Mouse (Mus musculus) lung, postnatal 0 days (tissue): ENCODE measurements around the gene Gnpnat1. TPM values are rescaled to one million over a fixed set of nuclear protein-coding genes. Genes with fewer than 3 reads are reported as not detected.

Source experiments
- ATAC-seq: fragments of 200-750 bp; cut with Nextera tagmentation; 2 replicates; pipeline ENCODE4 v1.8.0; 2017; ENCODE audit warnings: moderate library complexity
- DNase-seq: peaks from one replicate; pipeline ENCODE4 v3.0.0-alpha.2; 2016; ENCODE audit warnings: low spot score
- H3K27ac ChIP-seq: fragments of 300-500 bp; sonication (generic); 2 replicates; pipeline ENCODE4 v1.5.1; 2014; ENCODE audit warnings: antibody characterized with exemption, mild to moderate bottlenecking, low read length, mixed read lengths
- H3K27me3 ChIP-seq: fragments of 300-500 bp; sonication (generic); replicated peaks from 2 replicates; pipeline ENCODE4 v1.6.1; 2014; ENCODE audit warnings: low read length, mixed read lengths; ENCODE audit not compliant: insufficient read depth
- H3K36me3 ChIP-seq: fragments of 300-500 bp; sonication (generic); 2 replicates; pipeline ENCODE4 v1.6.1; 2014; ENCODE audit warnings: low read length, mixed read lengths; ENCODE audit not compliant: insufficient read depth
- H3K4me1 ChIP-seq: fragments of 300-500 bp; sonication (generic); 2 replicates; pipeline ENCODE4 v1.6.1; 2014; ENCODE audit warnings: antibody characterized with exemption, low read depth, low read length, mixed read lengths; ENCODE audit not compliant: insufficient read depth
- H3K4me2 ChIP-seq: fragments of 300-500 bp; sonication (generic); replicated peaks from 2 replicates; pipeline ENCODE4 v1.6.1; 2014; ENCODE audit warnings: low read depth, mild to moderate bottlenecking, low read length, moderate library complexity, mixed read lengths
- H3K4me3 ChIP-seq: fragments of 300-500 bp; sonication (generic); 2 replicates; pipeline ENCODE4 v1.5.1; 2014; ENCODE audit warnings: low read depth, low read length
- H3K9ac ChIP-seq: fragments of 300-500 bp; sonication (generic); replicated peaks from 2 replicates; pipeline ENCODE4 v1.6.1; 2014; ENCODE audit warnings: low read depth, mild to moderate bottlenecking
- H3K9me3 ChIP-seq: fragments of 300-500 bp; sonication (generic); 2 replicates; pipeline ENCODE4 v1.6.1; 2016; ENCODE audit warnings: low read length, mixed read lengths
- CTCF ChIP-seq: IDR thresholded peaks from 2 replicates; pipeline ENCODE4 v1.5.1; 2016; ENCODE audit warnings: antibody characterized with exemption, mild to moderate bottlenecking
- EP300 ChIP-seq: IDR thresholded peaks from 2 replicates; pipeline ENCODE4 v1.6.1; 2016; ENCODE audit warnings: antibody characterized with exemption, mild to moderate bottlenecking, control low read depth
- WGBS: fragments of 180-500 bp; shearing (Covaris S2); extraction: QIAGEN DNeasy Blood & Tissue Kit; methylation state at CpG from one replicate; pipeline ENCODE4 v1.1.7; 2014; 5-methylcytosine and 5-hydroxymethylcytosine counted together
- polyA plus RNA-seq: library from polyadenylated mRNA; unstranded; fragments of >200 nt; fragmentation: Nextera tagmentation; extraction: Ambion mirVana; gene quantifications from 2 replicates; pipeline ENCODE4 v1.2.1, GENCODE M21; 2015

The Gnpnat1 gene
- polyA plus RNA-seq, 1 experiment from 2014 or later: 33.9 TPM

DNA sequence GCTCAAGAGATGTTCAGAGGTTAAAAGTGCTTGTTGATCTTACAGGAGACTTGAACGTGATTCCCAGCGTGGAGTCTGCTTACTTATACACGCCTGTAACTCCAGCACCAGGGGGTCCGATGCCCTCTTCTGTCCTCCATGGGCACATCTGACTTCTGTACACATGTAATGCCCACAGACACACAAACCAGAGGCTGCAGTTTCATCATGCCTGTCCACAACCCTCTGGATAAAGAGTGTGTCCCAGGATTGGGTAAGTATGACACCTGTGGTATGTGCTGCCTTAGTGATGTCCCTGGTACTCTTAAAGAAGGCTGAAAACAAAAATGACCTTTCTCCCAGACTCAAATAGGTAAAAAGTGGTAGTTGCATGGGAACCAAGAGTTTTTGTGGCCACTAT is 14.6 kb upstream of the Gnpnat1 start:
- Histone ChIP-seq H3K4me3 (no peak overlapping the region), H3K27me3 (no peaks in the 10 kb centered on the region), H3K9ac (no peak overlapping the region), H3K4me2 (no peak overlapping the region), H3K27ac (no peak overlapping the region), H3K4me1 (no peaks in the 10 kb centered on the region), H3K9me3 (no peaks in the 10 kb centered on the region), H3K36me3 (no peaks in the 10 kb centered on the region)
- TF ChIP-seq EP300 (no peak), CTCF (no peak)
- DNase-seq (no peak), ATAC-seq (no peak)
- 66% methylated on average over 4 of the region's 4 CpGs for WGBS

DNA sequence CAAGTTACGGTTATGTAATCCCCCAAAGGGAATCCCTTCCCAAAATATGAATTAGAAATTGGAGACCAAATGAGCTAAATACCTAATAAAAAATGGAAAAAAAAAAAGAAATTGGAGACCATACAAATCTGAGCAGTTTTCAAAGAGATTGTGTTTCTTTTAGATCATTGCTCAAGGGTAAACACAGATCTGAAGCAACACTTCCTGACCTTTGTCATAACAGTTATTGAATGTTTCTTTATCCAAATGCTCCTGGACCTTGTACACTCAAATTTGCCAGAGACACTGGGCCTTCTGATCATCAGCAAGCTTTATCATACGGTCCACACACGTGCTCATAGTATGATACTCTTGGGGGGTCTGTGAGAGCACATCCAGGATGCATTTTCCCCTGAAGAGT is 13.8 kb upstream of the Gnpnat1 start:
- Histone ChIP-seq H3K4me3 (no peak overlapping the region), H3K36me3 (no peaks in the 10 kb centered on the region), H3K27ac (no peak overlapping the region), H3K9me3 (no peaks in the 10 kb centered on the region), H3K27me3 (no peaks in the 10 kb centered on the region), H3K4me1 (no peaks in the 10 kb centered on the region), H3K9ac (no peak overlapping the region), H3K4me2 (no peak overlapping the region)
- no peak for ATAC-seq
- WGBS: 54% methylated on average over 3 of the region's 3 CpGs
- TF ChIP-seq EP300 (no peak), CTCF (no peak)
- DNase-seq: peak; percentile 32

DNA sequence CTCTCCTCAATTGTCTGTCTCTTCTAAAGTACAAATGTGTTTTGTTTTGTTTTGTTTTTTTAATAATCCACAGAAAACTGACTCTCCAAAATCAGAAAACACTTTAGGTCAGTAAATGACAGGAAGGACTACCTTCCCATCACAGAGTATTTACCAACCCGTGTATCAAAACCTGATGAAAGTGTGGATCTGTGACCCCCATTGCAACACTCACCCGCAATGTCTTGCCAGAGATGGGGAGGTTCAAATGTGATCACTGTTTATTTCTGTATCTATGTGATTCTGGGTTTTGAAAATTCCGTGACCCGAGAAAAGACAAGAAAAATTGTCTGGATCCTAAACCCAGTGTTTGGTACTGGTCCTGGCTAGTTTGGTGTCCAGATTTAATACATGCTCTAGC is 11.6 kb upstream of the Gnpnat1 start:
- Histone ChIP-seq H3K27me3 (no peaks in the 10 kb centered on the region), H3K9me3 (no peaks in the 10 kb centered on the region), H3K4me3 (no peak overlapping the region), H3K27ac (no peak overlapping the region), H3K36me3 (no peaks in the 10 kb centered on the region), H3K4me2 (no peak overlapping the region), H3K9ac (no peak overlapping the region), H3K4me1 (no peaks in the 10 kb centered on the region)
- ATAC-seq (no peak), DNase-seq (no peak)
- WGBS: 78% methylated on average over 4 of the region's 4 CpGs
- TF ChIP-seq EP300: no peak
- TF ChIP-seq CTCF: no peak

DNA sequence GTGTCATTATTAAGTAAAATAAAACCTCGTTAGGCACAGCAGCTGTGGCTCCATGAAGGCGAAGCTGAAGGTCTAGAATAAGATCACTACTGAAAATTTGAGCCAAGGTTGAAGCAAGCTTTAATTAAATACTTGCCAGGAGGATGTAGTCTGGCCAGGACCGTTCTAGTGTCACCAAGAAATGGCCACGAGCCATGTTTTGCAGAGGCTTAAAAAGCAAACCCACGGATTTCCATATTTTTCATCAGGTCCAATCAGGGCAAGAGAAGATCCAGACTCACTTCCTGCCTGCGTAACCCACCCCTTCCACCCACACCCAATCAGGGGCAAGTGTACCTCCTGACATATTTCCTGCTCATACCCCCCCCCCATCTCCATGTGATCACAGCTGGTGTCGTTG is 1.1 kb downstream of the Gnpnat1 start:
- 72% methylated on average over 7 of the region's 7 CpGs for WGBS
- DNase-seq (no peak), ATAC-seq (no peak)
- Histone ChIP-seq H3K36me3 (no peaks in the 10 kb centered on the region), H3K4me2 (no peak overlapping the region), H3K9me3 (no peaks in the 10 kb centered on the region), H3K27me3 (no peaks in the 10 kb centered on the region), H3K4me3 (no peak overlapping the region), H3K9ac (no peak overlapping the region), H3K27ac (no peak overlapping the region), H3K4me1 (no peaks in the 10 kb centered on the region)
- no peak for TF ChIP-seq EP300
- no peak for TF ChIP-seq CTCF

GRCm38 (mm10) chr14:45399836-45400235 is 4.9 kb downstream of the Gnpnat1 start:
- WGBS: 80% methylated on average over 3 of the region's 3 CpGs
- Histone ChIP-seq H3K4me3 (no peak overlapping the region), H3K4me2 (no peak overlapping the region), H3K27ac (no peak overlapping the region), H3K36me3 (no peaks in the 10 kb centered on the region), H3K9ac (no peak overlapping the region), H3K4me1 (no peaks in the 10 kb centered on the region), H3K9me3 (no peaks in the 10 kb centered on the region), H3K27me3 (no peaks in the 10 kb centered on the region)
- peak; percentile 62 for TF ChIP-seq CTCF
- no peak for TF ChIP-seq EP300
- ATAC-seq (no peak), DNase-seq (peak; percentile 38)

- Histone ChIP-seq H3K27me3 (no peaks in the 10 kb centered on the region), H3K9ac (peak overlapping the region; percentile 76), H3K4me3 (peak overlapping the region; percentile 85), H3K36me3 (no peaks in the 10 kb centered on the region), H3K4me2 (peak overlapping the region; percentile 94), H3K4me1 (0 out of 2 replicates have a peak, but pooled peaks cover 5% of the 10 kb centered on the region), H3K27ac (peak overlapping the region; percentile 91), H3K9me3 (no peaks in the 10 kb centered on the region)
- peak; percentile 45 for DNase-seq
- ATAC-seq: no peak; the same call in none of the 2 replicates
- TF ChIP-seq CTCF (no peak), EP300 (no peak)
- WGBS: 8% methylated on average over 3 of the region's 3 CpGs
Observed at GRCm38 (mm10) chr14:45389194-45389593, 15.5 kb downstream of the Gnpnat1 start.
